Mouse (Mus musculus): ENCODE results near the gene Slit1. TPM values are rescaled to one million over a fixed set of nuclear protein-coding genes. Genes with fewer than 3 reads are reported as not detected.
A peak's percentile ranks its signal among the peaks of the same experiment; 100 is the strongest.

Slit1 gene
- total and polyA plus RNA-seq, 3 experiments, result 0.16 to 0.30 TPM; not detected in 1

DNA sequence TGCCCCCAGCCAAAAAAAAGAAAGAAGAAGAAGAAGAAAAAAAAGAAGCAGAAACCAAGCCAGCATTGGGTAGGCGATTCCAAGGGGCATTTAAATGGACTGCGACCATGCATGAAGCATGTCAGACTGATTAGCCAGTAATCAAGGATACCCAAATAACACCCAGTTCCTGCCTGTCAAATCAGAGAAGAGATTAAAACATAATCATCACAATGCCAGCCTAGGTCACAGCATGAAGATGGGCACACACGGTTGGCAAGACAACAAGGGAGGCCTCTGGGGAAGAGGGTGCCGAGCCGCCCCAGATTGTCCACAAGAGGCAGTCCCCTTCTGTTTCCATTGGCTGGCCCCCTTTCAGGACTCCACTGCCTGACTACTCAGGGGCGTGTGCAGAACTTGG, 108.5 kb downstream of the Slit1 start:
- no peak for DNase-seq (ENCODE audit: extremely low read depth)
- Histone ChIP-seq H3K4me2 (ENCODE audit: insufficient read depth, low read depth, poor library complexity, severe bottlenecking) (no peak overlapping the region), H3K27ac (ENCODE audit: insufficient read depth, low read depth) (no peak overlapping the region), H3K9me3 (replicated peaks; ENCODE audit: low read length) (no peaks in the 10 kb centered on the region), H3K4me3 (replicated peaks in 1 of 3; ENCODE audit: low read depth in 2 of 3, low read length in 2 of 3, poor library complexity in 1 of 3) (no peak overlapping the region), H3K79me2 (replicated peaks; ENCODE audit: control insufficient read depth, extremely low read depth, insufficient read depth, poor library complexity, severe bottlenecking) (no peaks in the 10 kb centered on the region), H3K36me3 (replicated peaks in 1 of 2; ENCODE audit: control insufficient read depth in 1 of 2, insufficient read depth in 1 of 2, low read length in 1 of 2) (no peaks in the 10 kb centered on the region), H3K27me3 (replicated peaks) (peaks cover 52% of the 10 kb centered on the region), H3K4me1 (ENCODE audit: control insufficient read depth in 1 of 2, insufficient read depth in 2 of 2) (peaks cover 6 to 9% of the 10 kb centered on the region in 2 experiments; a peak in 3 of 4 replicates), H3K9ac (ENCODE audit: insufficient read depth, low read depth) (no peak overlapping the region)
- dilution Hi-C loops (cut with MboI; ENCODE audit: extremely low pct_ligation_motif_present, extremely low pct_unique_long_range_greater_than_20kb, low sequenced_read_pairs) (no loop called here), in situ Hi-C loops (cut with MboI; ENCODE audit: low pct_ligation_motif_present, low pct_unique_long_range_greater_than_20kb, low sequenced_read_pairs) (no loop called here)
- TF ChIP-seq RCOR1 (conservative IDR thresholded peaks at IDR 0.05; ENCODE audit: low read depth, low read length) (no peak), ZNF384 (IDR thresholded peaks at IDR 0.05; ENCODE audit: low read depth, low read length) (no peak), ZMIZ1 (IDR thresholded peaks at IDR 0.05; ENCODE audit: low read depth, low read length) (no peak), MXI1 (IDR thresholded peaks at IDR 0.05; ENCODE audit: low read depth, low read length) (no peak), ZC3H11A (IDR thresholded peaks at IDR 0.05; ENCODE audit: low read depth, low read length) (no peak), MAX (IDR thresholded peaks at IDR 0.05; ENCODE audit: low read length) (no peak), SMC3 (IDR thresholded peaks at IDR 0.05; ENCODE audit: low read depth, low read length) (no peak)

DNA sequence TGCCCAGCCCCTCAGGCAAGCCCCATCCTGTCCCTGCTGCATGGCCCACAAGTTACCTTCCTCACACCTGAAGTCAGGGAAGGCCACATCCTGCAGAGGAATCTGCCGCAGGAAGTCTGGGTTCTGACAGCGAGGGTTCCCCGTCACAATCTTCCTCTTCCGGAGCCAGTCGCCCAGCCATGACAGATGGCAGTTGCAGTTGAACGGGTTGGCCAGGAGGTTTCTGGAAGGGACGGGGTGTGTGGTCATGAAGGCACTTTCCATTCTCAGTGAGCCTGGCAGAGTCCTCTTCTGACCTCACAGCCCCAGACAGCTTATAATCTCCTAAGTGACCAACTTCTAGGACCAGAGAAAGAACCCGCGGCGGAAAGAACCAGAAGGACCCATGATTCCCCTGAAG, 109.4 kb downstream of the Slit1 start:
- H3K79me2 ChIP-seq (replicated peaks; ENCODE audit: control insufficient read depth, extremely low read depth, insufficient read depth, poor library complexity, severe bottlenecking), result no peaks in the 10 kb centered on the region
- peak overlapping the region in 2 of 3 experiments; percentile 16 to 27 for H3K4me3 ChIP-seq (replicated peaks in 1 of 3; ENCODE audit: low read depth in 2 of 3, low read length in 2 of 3, poor library complexity in 1 of 3)
- peaks cover 47% of the 10 kb centered on the region for H3K27me3 ChIP-seq (replicated peaks)
- H3K36me3 ChIP-seq (replicated peaks in 1 of 2; ENCODE audit: control insufficient read depth in 1 of 2, insufficient read depth in 1 of 2, low read length in 1 of 2), result no peaks in the 10 kb centered on the region
- dilution Hi-C loops (cut with MboI; ENCODE audit: extremely low pct_ligation_motif_present, extremely low pct_unique_long_range_greater_than_20kb, low sequenced_read_pairs), result no loop called here
- in situ Hi-C loops (cut with MboI; ENCODE audit: low pct_ligation_motif_present, low pct_unique_long_range_greater_than_20kb, low sequenced_read_pairs), result no loop called here
- H3K27ac ChIP-seq (ENCODE audit: insufficient read depth, low read depth), result no peak overlapping the region
- H3K9ac ChIP-seq (ENCODE audit: insufficient read depth, low read depth), result no peak overlapping the region
- peak overlapping the region; percentile 19; the same call in 1 of the 2 replicates for H3K4me2 ChIP-seq (ENCODE audit: insufficient read depth, low read depth, poor library complexity, severe bottlenecking)
- TF ChIP-seq HCFC1 (IDR thresholded peaks at IDR 0.05; ENCODE audit: low read depth, low read length) (peak; percentile 12; the same call in 1 of the 2 replicates), MAX (IDR thresholded peaks at IDR 0.05; ENCODE audit: low read length) (no peak), ELF1 (IDR thresholded peaks at IDR 0.05; ENCODE audit: low read depth, low read length) (peak; percentile 35; the same call in 1 of the 2 replicates)
- no peak for DNase-seq (ENCODE audit: extremely low read depth)
- no peaks in the 10 kb centered on the region for H3K9me3 ChIP-seq (replicated peaks; ENCODE audit: low read length)
- peaks cover 6 to 9% of the 10 kb centered on the region in 2 experiments; a peak in 3 of 4 replicates for H3K4me1 ChIP-seq (ENCODE audit: control insufficient read depth in 1 of 2, insufficient read depth in 2 of 2)

DNA sequence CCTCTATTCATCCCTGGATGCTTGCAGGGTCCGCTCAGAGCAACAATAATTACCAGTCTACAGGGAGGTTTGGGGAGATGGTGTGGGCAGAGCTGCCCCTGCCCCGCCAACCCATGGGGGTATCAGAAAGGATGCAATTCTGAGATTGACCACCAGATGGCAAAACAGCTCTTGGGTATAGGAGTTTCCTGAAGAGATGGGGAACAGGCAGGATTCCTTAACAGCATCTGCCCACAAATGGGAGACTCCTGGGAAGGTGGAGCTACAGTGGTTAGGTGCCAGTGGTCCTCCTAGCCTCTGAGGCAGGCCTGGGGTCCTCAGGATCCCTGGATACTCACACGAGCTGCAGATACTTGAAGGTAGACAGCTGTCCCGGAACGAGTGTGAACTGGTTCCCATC, 113.9 kb downstream of the Slit1 start:
- H3K9ac ChIP-seq (ENCODE audit: insufficient read depth, low read depth), result no peak overlapping the region

More for the DNA sequence above, 113.9 kb downstream of the Slit1 start:
- in situ Hi-C loops (cut with MboI; ENCODE audit: low pct_ligation_motif_present, low pct_unique_long_range_greater_than_20kb, low sequenced_read_pairs), result loop anchor here (10.0 kb wide), 1 partner anchor 325 kb away; no protein-coding TSS in a partner anchor
- H3K4me3 ChIP-seq (replicated peaks in 1 of 3; ENCODE audit: low read depth in 2 of 3, low read length in 2 of 3, poor library complexity in 1 of 3), result no peak overlapping the region
- peak; percentile 52 for DNase-seq (ENCODE audit: extremely low read depth)
- peaks cover 6 to 8% of the 10 kb centered on the region in 2 experiments; a peak in 3 of 4 replicates for H3K4me1 ChIP-seq (ENCODE audit: control insufficient read depth in 1 of 2, insufficient read depth in 2 of 2)
- dilution Hi-C loops (cut with MboI; ENCODE audit: extremely low pct_ligation_motif_present, extremely low pct_unique_long_range_greater_than_20kb, low sequenced_read_pairs), result no loop called here
- no peak overlapping the region for H3K27ac ChIP-seq (ENCODE audit: insufficient read depth, low read depth)
- no peak overlapping the region for H3K4me2 ChIP-seq (ENCODE audit: insufficient read depth, low read depth, poor library complexity, severe bottlenecking)
- no peaks in the 10 kb centered on the region for H3K36me3 ChIP-seq (replicated peaks in 1 of 2; ENCODE audit: control insufficient read depth in 1 of 2, insufficient read depth in 1 of 2, low read length in 1 of 2)
- TF ChIP-seq JUN (IDR thresholded peaks at IDR 0.05; ENCODE audit: insufficient read depth, low read depth, low read length), result no peak
- TF ChIP-seq RAD21 (IDR thresholded peaks at IDR 0.05; ENCODE audit: low read depth, low read length), result peak; percentile 66
- no peak for TF ChIP-seq HCFC1 (IDR thresholded peaks at IDR 0.05; ENCODE audit: low read depth, low read length)
- peak; percentile 77 to 90 for TF ChIP-seq CTCF (conservative IDR thresholded peaks at IDR 0.05 in 1 of 2, IDR thresholded peaks at IDR 0.05 in 1 of 2; ENCODE audit: low read depth in 2 of 2, low read length in 2 of 2)
- no peak for TF ChIP-seq ZC3H11A (IDR thresholded peaks at IDR 0.05; ENCODE audit: low read depth, low read length)
- no peak for TF ChIP-seq MYC (IDR thresholded peaks at IDR 0.05; ENCODE audit: low read depth, low read length)
- TF ChIP-seq KAT2A (IDR thresholded peaks at IDR 0.05; ENCODE audit: insufficient replicate concordance, low read length), result no peak
- no peak for TF ChIP-seq USF1 (IDR thresholded peaks at IDR 0.05; ENCODE audit: low read depth, low read length)
- TF ChIP-seq NRF1 (IDR thresholded peaks at IDR 0.05; ENCODE audit: low read depth, low read length), result no peak
- no peak for TF ChIP-seq JUND (conservative IDR thresholded peaks at IDR 0.05; ENCODE audit: low read depth, low read length)
- TF ChIP-seq NELFE (IDR thresholded peaks at IDR 0.05; ENCODE audit: low read depth, low read length), result no peak
- no peak for TF ChIP-seq TCF12 (IDR thresholded peaks at IDR 0.05; ENCODE audit: low read depth, low read length)
- TF ChIP-seq SMC3 (IDR thresholded peaks at IDR 0.05; ENCODE audit: low read depth, low read length), result peak; percentile 81
- TF ChIP-seq ELF1 (IDR thresholded peaks at IDR 0.05; ENCODE audit: low read depth, low read length), result no peak
- TF ChIP-seq MXI1 (IDR thresholded peaks at IDR 0.05; ENCODE audit: low read depth, low read length), result no peak
- H3K79me2 ChIP-seq (replicated peaks; ENCODE audit: control insufficient read depth, extremely low read depth, insufficient read depth, poor library complexity, severe bottlenecking), result no peaks in the 10 kb centered on the region
- H3K27me3 ChIP-seq (replicated peaks), result peaks cover 34% of the 10 kb centered on the region
- peaks cover 3% of the 10 kb centered on the region for H3K9me3 ChIP-seq (replicated peaks; ENCODE audit: low read length)

Measured in CH12.LX (cell line).